Mouse (Mus musculus) liver, embryonic 13.5 days (tissue): ENCODE measurements around the gene Cmah. TPM values are rescaled to one million over a fixed set of nuclear protein-coding genes. Genes with fewer than 3 reads are reported as not detected.
A peak's percentile ranks its signal among the peaks of the same experiment; 100 is the strongest.

ENCODE experiments used
- ATAC-seq: fragments of 200-750 bp; cut with Nextera tagmentation; 2 replicates; pipeline ENCODE4 v1.8.0; 2017; ENCODE audit warnings: low read depth, mild to moderate bottlenecking, moderate number of reproducible peaks, moderate library complexity
- DNase-seq: peaks from one replicate; pipeline ENCODE4 v3.0.0; 2022
- H3K27ac ChIP-seq: fragments of 300-500 bp; sonication (generic); 2 replicates; pipeline ENCODE4 v1.5.1; 2015; ENCODE audit warnings: moderate library complexity, mild to moderate bottlenecking, inconsistent platforms
- H3K27me3 ChIP-seq: fragments of 300-500 bp; sonication (generic); 2 replicates; pipeline ENCODE4 v1.6.1; 2015; ENCODE audit warnings: mild to moderate bottlenecking, inconsistent platforms
- H3K36me3 ChIP-seq: fragments of 300-500 bp; sonication (generic); 2 replicates; pipeline ENCODE4 v1.6.1; 2015; ENCODE audit warnings: mild to moderate bottlenecking, inconsistent platforms
- H3K4me1 ChIP-seq: fragments of 300-500 bp; sonication (generic); replicated peaks from 2 replicates; pipeline ENCODE4 v1.6.1; 2015; ENCODE audit warnings: inconsistent platforms
- H3K4me2 ChIP-seq: fragments of 300-500 bp; sonication (generic); 2 replicates; pipeline ENCODE4 v1.6.1; 2015; ENCODE audit warnings: inconsistent platforms, mild to moderate bottlenecking, moderate library complexity
- H3K4me3 ChIP-seq: fragments of 300-500 bp; sonication (generic); replicated peaks from 2 replicates; pipeline ENCODE4 v1.5.1; 2015; ENCODE audit warnings: mild to moderate bottlenecking, inconsistent platforms
- H3K9ac ChIP-seq: fragments of 300-500 bp; sonication (generic); 2 replicates; pipeline ENCODE4 v1.6.1; 2015; ENCODE audit warnings: mild to moderate bottlenecking, inconsistent platforms
- H3K9me3 ChIP-seq: fragments of 300-500 bp; sonication (generic); replicated peaks from 2 replicates; pipeline ENCODE4 v1.6.1; 2016; ENCODE audit warnings: inconsistent platforms
- WGBS: fragments of 180-500 bp; shearing (Covaris S2); methylation state at CpG from one replicate; pipeline ENCODE4 v1.1.7; 2015; ENCODE audit not compliant: insufficient replicate concordance; 5-methylcytosine and 5-hydroxymethylcytosine counted together
- polyA plus RNA-seq: library from polyadenylated mRNA; unstranded; fragments of >200 nt; fragmentation: Nextera tagmentation; extraction: Ambion mirVana; gene quantifications from 2 replicates; pipeline ENCODE4 v1.2.1, GENCODE M21; 2015

Cmah gene
- polyA plus RNA-seq, 1 experiment from 2014 or later: 1.0 TPM

- Histone ChIP-seq H3K27me3 (no peaks in the 10 kb centered on the region), H3K9ac (peak overlapping the region; percentile 59), H3K9me3 (no peaks in the 10 kb centered on the region), H3K27ac (peak overlapping the region; percentile 95), H3K4me3 (no peak overlapping the region), H3K4me1 (peaks cover 91% of the 10 kb centered on the region), H3K36me3 (no peaks in the 10 kb centered on the region), H3K4me2 (peak overlapping the region; percentile 42)
- ATAC-seq (peak; percentile 46), DNase-seq (peak; percentile 47)
- 29% methylated on average over 4 of the region's 4 CpGs for WGBS
These were observed 91.6 kb downstream of the Cmah start for GRCm38 (mm10) chr13:24418814-24419213.

- peak overlapping the region; percentile 76 for H3K9ac ChIP-seq
These were observed 92.5 kb downstream of the Cmah start for GRCm38 (mm10) chr13:24419560-24420250.

GRCm38 (mm10) chr13:24421987-24422386 lies 94.8 kb downstream of the Cmah start:
- Histone ChIP-seq H3K27me3 (no peaks in the 10 kb centered on the region), H3K9me3 (no peaks in the 10 kb centered on the region), H3K27ac (peak overlapping the region; percentile 85), H3K4me1 (peaks cover 69% of the 10 kb centered on the region), H3K36me3 (no peaks in the 10 kb centered on the region), H3K9ac (no peak overlapping the region; the same call in 1 of the 2 replicates), H3K4me3 (no peak overlapping the region), H3K4me2 (no peak overlapping the region)
- WGBS: 16% methylated on average over 3 of the region's 3 CpGs
- peak; percentile 35 for DNase-seq
- ATAC-seq: peak; percentile 27

More at GRCm38 (mm10) chr13:24419560-24420250, 92.5 kb downstream of the Cmah start:
- Histone ChIP-seq H3K4me1 (peaks cover 86% of the 10 kb centered on the region), H3K36me3 (no peaks in the 10 kb centered on the region), H3K9me3 (no peaks in the 10 kb centered on the region), H3K27me3 (no peaks in the 10 kb centered on the region), H3K27ac (peak overlapping the region; percentile 100), H3K4me2 (peak overlapping the region; percentile 75), H3K4me3 (peak overlapping the region; percentile 47)
- 21% methylated on average over 13 of the region's 13 CpGs for WGBS
- ATAC-seq (peak; percentile 95), DNase-seq (peak; percentile 84)

- Histone ChIP-seq H3K27ac (peak overlapping the region; percentile 7; the same call in 1 of the 2 replicates), H3K4me3 (no peak overlapping the region), H3K9ac (peak overlapping the region; percentile 33; the same call in 1 of the 2 replicates), H3K4me1 (peaks cover 35% of the 10 kb centered on the region), H3K9me3 (no peaks in the 10 kb centered on the region), H3K36me3 (no peaks in the 10 kb centered on the region), H3K27me3 (no peaks in the 10 kb centered on the region), H3K4me2 (no peak overlapping the region)
- ATAC-seq: peak; percentile 53
- WGBS: 49% methylated on average over 5 of the region's 5 CpGs
- no peak for DNase-seq
These were observed 103.0 kb downstream of the Cmah start for GRCm38 (mm10) chr13:24430215-24430614.

- Histone ChIP-seq H3K27ac (no peak overlapping the region), H3K9ac (no peak overlapping the region), H3K9me3 (no peaks in the 10 kb centered on the region), H3K27me3 (no peaks in the 10 kb centered on the region), H3K36me3 (no peaks in the 10 kb centered on the region), H3K4me1 (peaks cover 30% of the 10 kb centered on the region), H3K4me2 (no peak overlapping the region), H3K4me3 (no peak overlapping the region)
- WGBS: 73% methylated on average over 3 of the region's 3 CpGs
- DNase-seq (no peak), ATAC-seq (no peak)
These were observed 104.4 kb downstream of the Cmah start for GRCm38 (mm10) chr13:24431593-24431992.

- Histone ChIP-seq H3K4me1 (peaks cover 41% of the 10 kb centered on the region), H3K9ac (no peak overlapping the region), H3K9me3 (no peaks in the 10 kb centered on the region), H3K4me2 (no peak overlapping the region), H3K27ac (no peak overlapping the region), H3K4me3 (no peak overlapping the region), H3K36me3 (no peaks in the 10 kb centered on the region), H3K27me3 (no peaks in the 10 kb centered on the region)
- 58% methylated on average over 6 of the region's 6 CpGs for WGBS
- DNase-seq (no peak), ATAC-seq (no peak)
These were observed 115.1 kb downstream of the Cmah start for GRCm38 (mm10) chr13:24442272-24442671.

- ATAC-seq (peak; percentile 81), DNase-seq (no peak)
- WGBS: 42% methylated on average over 4 of the region's 4 CpGs
- no peaks in the 10 kb centered on the region for H3K36me3 ChIP-seq
- H3K27me3 ChIP-seq: no peaks in the 10 kb centered on the region
- peak overlapping the region; percentile 34 for H3K4me2 ChIP-seq
- peak overlapping the region; percentile 65 for H3K27ac ChIP-seq
- no peak overlapping the region for H3K4me3 ChIP-seq
- peaks cover 42% of the 10 kb centered on the region for H3K4me1 ChIP-seq
- H3K9ac ChIP-seq: no peak overlapping the region
- no peaks in the 10 kb centered on the region for H3K9me3 ChIP-seq
These were observed 116.7 kb downstream of the Cmah start for GRCm38 (mm10) chr13:24443763-24444347.

GRCm38 (mm10) chr13:24444709-24445108 lies 117.5 kb downstream of the Cmah start:
- peak overlapping the region; percentile 34 for H3K4me2 ChIP-seq
- H3K9me3 ChIP-seq: no peaks in the 10 kb centered on the region
- ATAC-seq (no peak), DNase-seq (no peak)
- no peak overlapping the region for H3K4me3 ChIP-seq
- peaks cover 42% of the 10 kb centered on the region for H3K4me1 ChIP-seq
- H3K27ac ChIP-seq: peak overlapping the region; percentile 65
- H3K9ac ChIP-seq: 0 out of 2 replicates have a peak overlapping the region, but pooled peaks have one; percentile 19
- H3K36me3 ChIP-seq: no peaks in the 10 kb centered on the region
- 17% methylated on average over 4 of the region's 4 CpGs for WGBS
- H3K27me3 ChIP-seq: no peaks in the 10 kb centered on the region

GRCm38 (mm10) chr13:24445166-24445565 lies 118.0 kb downstream of the Cmah start:
- 47% methylated on average over 3 of the region's 3 CpGs for WGBS
- H3K9me3 ChIP-seq: no peaks in the 10 kb centered on the region
- no peaks in the 10 kb centered on the region for H3K36me3 ChIP-seq
- ATAC-seq (no peak), DNase-seq (no peak)
- H3K4me2 ChIP-seq: no peak overlapping the region
- no peak overlapping the region for H3K4me3 ChIP-seq
- H3K4me1 ChIP-seq: peaks cover 42% of the 10 kb centered on the region
- H3K9ac ChIP-seq: no peak overlapping the region
- H3K27me3 ChIP-seq: no peaks in the 10 kb centered on the region
- no peak overlapping the region for H3K27ac ChIP-seq

GRCm38 (mm10) chr13:24446081-24446480 lies 118.9 kb downstream of the Cmah start:
- Histone ChIP-seq H3K36me3 (no peaks in the 10 kb centered on the region), H3K4me1 (peaks cover 42% of the 10 kb centered on the region), H3K9me3 (no peaks in the 10 kb centered on the region), H3K4me2 (no peak overlapping the region), H3K27ac (no peak overlapping the region), H3K27me3 (no peaks in the 10 kb centered on the region), H3K9ac (no peak overlapping the region), H3K4me3 (no peak overlapping the region)
- ATAC-seq (no peak), DNase-seq (no peak)
- 76% methylated on average over 4 of the region's 4 CpGs for WGBS

GRCm38 (mm10) chr13:24447043-24447442 lies 119.8 kb downstream of the Cmah start:
- H3K27ac ChIP-seq: no peak overlapping the region
- no peaks in the 10 kb centered on the region for H3K36me3 ChIP-seq
- H3K9me3 ChIP-seq: no peaks in the 10 kb centered on the region
- no peak overlapping the region for H3K9ac ChIP-seq
- DNase-seq: no peak
- no peak overlapping the region for H3K4me3 ChIP-seq
- no peak for ATAC-seq
- no peak overlapping the region for H3K4me2 ChIP-seq
- peaks cover 40% of the 10 kb centered on the region for H3K4me1 ChIP-seq
- H3K27me3 ChIP-seq: no peaks in the 10 kb centered on the region
- WGBS: 53% methylated on average over 5 of the region's 5 CpGs
